Mouse (Mus musculus) MEL-GATA-1-ER (cell line): ENCODE data around the gene Mrps15.

Experiments used
- DNase-seq: peaks from one replicate; pipeline ENCODE4 v3.0.0-alpha.2; 2012; ENCODE audit warnings: low read depth; ENCODE audit errors: extremely low read depth

Mrps15 gene

GRCm38 (mm10) chr4:126046851-126047585, at the start of gene Mrps15:
Mrps15 (plus strand) TSS chr4:126046925.
- DNase-seq = peak; percentile 83

GRCm38 (mm10) chr4:125997826-125998225, 48.9 kb upstream of the Mrps15 start:
- no peak for DNase-seq

- DNase-seq = no peak
Observed at GRCm38 (mm10) chr4:126001311-126002199, 45.2 kb upstream of the Mrps15 start.

- DNase-seq = no peak
Observed at GRCm38 (mm10) chr4:126017676-126018332, 28.9 kb upstream of the Mrps15 start.

GRCm38 (mm10) chr4:126018966-126019538, 27.7 kb upstream of the Mrps15 start:
- DNase-seq = no peak

- DNase-seq = no peak
Observed at GRCm38 (mm10) chr4:126024303-126024900, 22.3 kb upstream of the Mrps15 start, which contains the start of gene Csf3r. Csf3r (plus strand) TSS chr4:126024550.

- DNase-seq = no peak
Observed at GRCm38 (mm10) chr4:126025801-126026200, 20.9 kb upstream of the Mrps15 start.

GRCm38 (mm10) chr4:126027980-126028379, 18.7 kb upstream of the Mrps15 start:
- peak; percentile 78 for DNase-seq

- peak; percentile 19 for DNase-seq
Observed at GRCm38 (mm10) chr4:126029042-126029441, 17.7 kb upstream of the Mrps15 start.

- peak; percentile 39 for DNase-seq
Observed at GRCm38 (mm10) chr4:126030705-126031104, 16.0 kb upstream of the Mrps15 start.

GRCm38 (mm10) chr4:126035413-126035812, 11.3 kb upstream of the Mrps15 start:
- no peak for DNase-seq

GRCm38 (mm10) chr4:126051617-126052016, 4.9 kb downstream of the Mrps15 start:
- peak; percentile 36 for DNase-seq

- DNase-seq = peak; percentile 26
Observed at GRCm38 (mm10) chr4:126057207-126058133, 10.7 kb downstream of the Mrps15 start.

- DNase-seq = peak; percentile 84
Observed at GRCm38 (mm10) chr4:126058134-126058996, 11.6 kb downstream of the Mrps15 start, which contains the start of gene Oscp1. Oscp1 (plus strand) TSS chr4:126058565.

- DNase-seq = no peak
Observed at GRCm38 (mm10) chr4:126058997-126059362, 12.3 kb downstream of the Mrps15 start.

GRCm38 (mm10) chr4:126062856-126063255, 16.1 kb downstream of the Mrps15 start:
- peak; percentile 31 for DNase-seq

GRCm38 (mm10) chr4:126065241-126065640, 18.5 kb downstream of the Mrps15 start:
- no peak for DNase-seq

GRCm38 (mm10) chr4:126067401-126068077, 20.8 kb downstream of the Mrps15 start:
- DNase-seq = no peak
